Mouse (Mus musculus): ENCODE data around the gene Hist1h2bj. TPM values are rescaled to one million over a fixed set of nuclear protein-coding genes. Genes with fewer than 3 reads are reported as not detected.

Hist1h2bj gene
- total and polyA plus RNA-seq, 3 experiments = 4.7 to 2,032 TPM; not detected in 1

DNA sequence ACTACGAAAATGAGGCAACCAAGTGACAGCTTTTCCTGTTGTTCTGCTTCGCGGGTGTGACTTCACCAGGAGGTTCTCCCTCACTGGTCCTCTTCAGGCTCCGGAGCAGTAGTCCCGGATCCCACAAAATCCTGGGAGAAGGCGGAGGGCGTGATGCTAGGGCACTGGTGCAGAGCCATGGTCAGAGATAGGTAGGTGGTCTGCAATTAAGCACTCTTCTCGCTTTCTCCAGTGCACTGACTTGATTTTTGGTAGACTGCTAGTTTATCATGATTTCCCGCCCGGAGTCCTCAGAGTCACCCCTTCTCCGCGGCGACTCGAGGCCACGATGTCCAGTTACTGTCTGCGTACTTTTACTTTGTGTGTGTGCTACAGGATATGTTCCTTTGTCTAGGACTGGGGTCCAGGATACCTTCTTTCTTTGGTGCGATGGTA, 28.6 kb upstream of the Hist1h2bj start:
- no peak overlapping the region for H3K4me3 ChIP-seq (ENCODE audit: control insufficient read depth in 1 of 2, insufficient read depth in 1 of 2, low read depth in 2 of 2, low read length in 2 of 2)
- H3K36me3 ChIP-seq (ENCODE audit: control insufficient read depth in 1 of 2, insufficient read depth in 2 of 2, low read length in 2 of 2) = peaks cover 0 to 4% of the 10 kb centered on the region in 2 experiments; a peak in 1 of 4 replicates
- H3K27me3 ChIP-seq (ENCODE audit: control insufficient read depth in 1 of 2, insufficient read depth in 2 of 2, low read length in 2 of 2) = peaks cover 2 to 3% of the 10 kb centered on the region in 2 experiments; a peak in 3 of 4 replicates
- DNase-seq (ENCODE audit: low read depth, low spot score) = no peak
- H3K79me2 ChIP-seq (ENCODE audit: control insufficient read depth, insufficient read depth, low read length, poor library complexity) = no peaks in the 10 kb centered on the region
- H3K27ac ChIP-seq (ENCODE audit: control insufficient read depth, low read depth, low read length) = no peak overlapping the region
- no peak for TF ChIP-seq EP300 (IDR thresholded peaks at IDR 0.05; ENCODE audit: low read depth in 1 of 2, low read length in 2 of 2)
- TF ChIP-seq MXI1 (IDR thresholded peaks at IDR 0.05; ENCODE audit: low read depth, low read length) = no peak
- no peak for TF ChIP-seq GATA1 (IDR thresholded peaks at IDR 0.05; ENCODE audit: low read depth, low read length)
- H3K9ac ChIP-seq (ENCODE audit: control insufficient read depth, low read depth, low read length, poor library complexity, severe bottlenecking) = no peak overlapping the region
- no peaks in the 10 kb centered on the region for H3K9me3 ChIP-seq (replicated peaks; ENCODE audit: insufficient read depth, low read length)
- H3K4me1 ChIP-seq (ENCODE audit: control insufficient read depth in 1 of 2, insufficient read depth in 2 of 2, low read length in 2 of 2) = no peaks in the 10 kb centered on the region

DNA sequence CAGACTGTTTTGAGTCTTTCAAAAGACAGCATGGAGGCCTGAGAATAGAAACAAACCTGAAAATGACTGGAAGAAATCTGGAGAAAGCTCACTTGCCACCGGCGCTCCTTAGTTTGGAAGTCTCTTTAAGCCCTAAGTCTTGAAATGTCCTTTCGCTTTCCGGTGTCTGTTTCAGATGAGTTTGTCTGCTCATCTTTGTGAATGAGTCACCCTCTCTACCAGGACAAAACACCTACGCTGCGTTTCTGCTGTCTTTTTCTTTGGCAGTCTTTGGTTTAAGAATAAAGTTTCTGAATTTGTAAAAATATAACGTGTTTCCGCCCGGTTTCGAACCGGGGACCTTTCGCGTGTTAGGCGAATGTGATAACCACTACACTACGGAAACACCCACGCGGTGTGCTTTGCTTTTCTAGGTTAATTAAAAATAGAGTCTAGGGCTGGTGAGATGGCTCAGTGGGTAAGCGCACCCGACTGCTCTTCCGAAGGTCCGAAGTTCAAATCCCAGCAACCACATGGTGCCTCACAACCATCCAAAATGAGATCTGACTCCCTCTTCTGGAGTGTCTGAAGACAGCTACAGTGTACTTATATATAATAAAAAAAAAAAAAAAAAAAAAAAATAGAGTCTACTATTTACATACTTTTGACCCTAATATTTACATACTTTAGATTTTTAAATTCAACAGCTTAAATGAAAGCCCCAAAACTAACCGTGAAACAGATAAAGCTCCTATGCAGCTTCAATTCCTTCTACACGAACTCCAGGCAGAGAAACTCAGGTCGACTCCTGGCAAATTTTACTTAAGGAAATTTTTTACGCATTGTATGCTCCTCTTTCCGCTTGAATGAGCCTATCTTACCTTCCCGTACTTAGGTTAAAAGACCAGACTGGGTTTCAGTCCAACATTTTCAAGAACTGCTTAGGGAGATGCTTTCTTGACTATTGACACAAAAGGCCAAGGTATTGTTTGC, 27.2 kb upstream of the Hist1h2bj start:
- H3K27ac ChIP-seq (ENCODE audit: control insufficient read depth, low read depth, low read length) = no peak overlapping the region
- H3K27me3 ChIP-seq (ENCODE audit: control insufficient read depth in 1 of 2, insufficient read depth in 2 of 2, low read length in 2 of 2) = no peaks in the 10 kb centered on the region; a peak in 2 of 4 replicates
- H3K4me1 ChIP-seq (ENCODE audit: control insufficient read depth in 1 of 2, insufficient read depth in 2 of 2, low read length in 2 of 2) = no peaks in the 10 kb centered on the region
- peaks cover 0 to 4% of the 10 kb centered on the region in 2 experiments; a peak in 1 of 4 replicates for H3K36me3 ChIP-seq (ENCODE audit: control insufficient read depth in 1 of 2, insufficient read depth in 2 of 2, low read length in 2 of 2)
- peak overlapping the region; percentile 6 to 43; a peak in 3 of 4 replicates for H3K4me3 ChIP-seq (ENCODE audit: control insufficient read depth in 1 of 2, insufficient read depth in 1 of 2, low read depth in 2 of 2, low read length in 2 of 2)
- peak; percentile 92 for DNase-seq (ENCODE audit: low read depth, low spot score)
- H3K9me3 ChIP-seq (replicated peaks; ENCODE audit: insufficient read depth, low read length) = no peaks in the 10 kb centered on the region
- TF ChIP-seq TBP (IDR thresholded peaks at IDR 0.05; ENCODE audit: low read depth, low read length) (peak; percentile 99), SIN3A (IDR thresholded peaks at IDR 0.05; ENCODE audit: low read length) (no peak), POLR2AphosphoS2 (IDR thresholded peaks at IDR 0.05; ENCODE audit: low read length) (no peak), KAT2A (conservative IDR thresholded peaks at IDR 0.05; ENCODE audit: low read depth, low read length) (no peak), MAFK (IDR thresholded peaks at IDR 0.05; ENCODE audit: borderline replicate concordance, low read depth, low read length) (peak; percentile 96), ELF1 (IDR thresholded peaks at IDR 0.05; ENCODE audit: low read depth, low read length) (peak; percentile 50; the same call in 1 of the 2 replicates), ZKSCAN1 (IDR thresholded peaks at IDR 0.05; ENCODE audit: low read depth, low read length) (no peak), MAX (IDR thresholded peaks at IDR 0.05; ENCODE audit: low read length) (no peak), RCOR1 (IDR thresholded peaks at IDR 0.05; ENCODE audit: low read depth, low read length) (no peak), ZNF384 (IDR thresholded peaks at IDR 0.05; ENCODE audit: low read depth, low read length) (peak; percentile 93), E2F4 (IDR thresholded peaks at IDR 0.05; ENCODE audit: borderline replicate concordance, low read depth, low read length) (no peak), MYC (IDR thresholded peaks at IDR 0.05; ENCODE audit: low read depth, low read length) (peak; percentile 74), NELFE (IDR thresholded peaks at IDR 0.05; ENCODE audit: low read depth, low read length) (no peak), HCFC1 (IDR thresholded peaks at IDR 0.05; ENCODE audit: low read depth, low read length) (no peak), TAL1 (IDR thresholded peaks at IDR 0.05; ENCODE audit: low read length) (no peak), GATA1 (IDR thresholded peaks at IDR 0.05; ENCODE audit: low read depth, low read length) (peak; percentile 21; the same call in 1 of the 2 replicates)
- no peaks in the 10 kb centered on the region for H3K79me2 ChIP-seq (ENCODE audit: control insufficient read depth, insufficient read depth, low read length, poor library complexity)
- H3K9ac ChIP-seq (ENCODE audit: control insufficient read depth, low read depth, low read length, poor library complexity, severe bottlenecking) = peak overlapping the region; percentile 49

Data from MEL (cell line).